Mouse (Mus musculus) embryo, embryonic 9.5 days (tissue): ENCODE results near the gene Slc25a36.

ENCODE experiments used
- DNase-seq: peaks from one replicate; pipeline ENCODE4 v3.0.0-alpha.2; 2017; ENCODE audit errors: extremely low spot score

Gene Slc25a36

GRCm38 (mm10) chr9:97110571-97111390 is at the start of gene Slc25a36:
TSS of gene Slc25a36 (minus strand) at chr9:97111157.
- peak; percentile 97 for DNase-seq

GRCm38 (mm10) chr9:97158412-97158811 is 47.5 kb upstream of the Slc25a36 start:
- no peak for DNase-seq

GRCm38 (mm10) chr9:97155981-97156380 is 45.0 kb upstream of the Slc25a36 start:
- no peak for DNase-seq

- no peak for DNase-seq
Observed at GRCm38 (mm10) chr9:97154956-97155355, 44.0 kb upstream of the Slc25a36 start.

- DNase-seq, result no peak
Observed at GRCm38 (mm10) chr9:97153006-97153405, 42.0 kb upstream of the Slc25a36 start.

- DNase-seq, result no peak
Observed at GRCm38 (mm10) chr9:97147270-97147669, 36.3 kb upstream of the Slc25a36 start.

GRCm38 (mm10) chr9:97145351-97145750 is 34.4 kb upstream of the Slc25a36 start:
- DNase-seq, result no peak

GRCm38 (mm10) chr9:97143416-97143815 is 32.5 kb upstream of the Slc25a36 start:
- DNase-seq, result no peak

GRCm38 (mm10) chr9:97142558-97142957 is 31.6 kb upstream of the Slc25a36 start:
- DNase-seq, result no peak

- DNase-seq, result no peak
Observed at GRCm38 (mm10) chr9:97141723-97142122, 30.8 kb upstream of the Slc25a36 start.

GRCm38 (mm10) chr9:97140145-97140932 is 29.4 kb upstream of the Slc25a36 start:
- no peak for DNase-seq

GRCm38 (mm10) chr9:97137678-97138077 is 26.7 kb upstream of the Slc25a36 start:
- DNase-seq, result no peak

- DNase-seq, result no peak
Observed at GRCm38 (mm10) chr9:97137116-97137515, 26.2 kb upstream of the Slc25a36 start.

- no peak for DNase-seq
Observed at GRCm38 (mm10) chr9:97135866-97136265, 24.9 kb upstream of the Slc25a36 start.

- no peak for DNase-seq
Observed at GRCm38 (mm10) chr9:97133178-97133577, 22.2 kb upstream of the Slc25a36 start.

- no peak for DNase-seq
Observed at GRCm38 (mm10) chr9:97130001-97130400, 19.0 kb upstream of the Slc25a36 start.

- DNase-seq, result no peak
Observed at GRCm38 (mm10) chr9:97123934-97124692, 13.2 kb upstream of the Slc25a36 start.

GRCm38 (mm10) chr9:97121432-97121831 is 10.5 kb upstream of the Slc25a36 start:
- no peak for DNase-seq

- DNase-seq, result no peak
Observed at GRCm38 (mm10) chr9:97114271-97114670, 3.3 kb upstream of the Slc25a36 start.

- no peak for DNase-seq
Observed at GRCm38 (mm10) chr9:97113555-97113929, 2.6 kb upstream of the Slc25a36 start.

GRCm38 (mm10) chr9:97112797-97113554 is 2.0 kb upstream of the Slc25a36 start:
- no peak for DNase-seq
